Mouse (Mus musculus): ENCODE data around the gene Abca3.

Gene Abca3

DNA sequence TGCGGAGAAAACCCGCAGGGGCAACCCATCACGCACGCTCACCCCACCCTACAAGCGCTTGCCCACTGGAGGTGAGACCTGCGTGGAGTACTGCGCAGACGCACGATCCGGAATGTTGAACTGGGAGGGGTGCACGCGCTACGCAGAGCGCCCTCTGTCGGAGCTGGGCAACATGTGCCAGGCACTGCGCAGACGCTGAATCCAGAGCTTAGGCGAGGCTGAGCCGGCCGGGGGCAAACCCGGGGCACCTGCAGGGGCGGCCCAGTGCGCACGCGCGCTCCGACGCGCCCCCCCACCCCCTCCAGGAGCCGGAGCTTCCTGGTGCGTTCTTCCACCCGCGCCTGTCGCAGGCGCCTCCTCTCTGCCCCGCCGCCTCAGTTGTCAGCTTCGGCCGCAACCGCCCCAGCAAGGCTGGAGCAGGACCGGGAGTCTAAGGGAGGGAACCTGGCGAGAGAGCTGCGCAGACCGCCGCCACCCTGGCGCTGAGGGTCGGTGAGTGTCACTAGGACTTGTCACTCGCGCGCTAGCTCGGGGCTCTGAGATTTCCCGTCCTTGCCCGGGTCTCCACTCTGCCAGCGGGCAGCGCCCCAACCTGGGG is at the start of gene Abca3:
Gene Abca3, plus strand, starts transcription at position 191 of the 598 bp plus-strand sequence.
- DNase-seq (ENCODE audit: low spot score): peak; percentile 93

DNA sequence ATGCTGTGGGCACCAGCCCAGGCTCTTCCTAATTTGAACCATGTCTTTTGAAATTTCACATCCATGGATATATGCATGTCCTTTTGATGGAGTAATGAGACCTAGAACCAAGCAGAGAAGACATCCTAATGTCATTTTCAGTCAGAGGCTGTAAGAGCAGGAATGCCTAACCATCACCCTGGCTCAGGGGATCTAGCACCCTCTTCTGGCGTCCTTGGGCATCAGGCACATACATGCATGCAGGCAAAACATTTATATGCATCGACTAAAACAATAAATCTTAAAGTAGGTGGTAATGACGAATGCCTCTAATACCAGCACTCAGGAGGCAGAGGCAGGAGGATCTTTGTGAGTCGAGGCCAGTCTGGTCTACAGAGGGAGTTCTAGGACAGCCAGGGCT is 44.2 kb upstream of the Abca3 start:
- DNase-seq (ENCODE audit: low spot score): peak; percentile 27

DNA sequence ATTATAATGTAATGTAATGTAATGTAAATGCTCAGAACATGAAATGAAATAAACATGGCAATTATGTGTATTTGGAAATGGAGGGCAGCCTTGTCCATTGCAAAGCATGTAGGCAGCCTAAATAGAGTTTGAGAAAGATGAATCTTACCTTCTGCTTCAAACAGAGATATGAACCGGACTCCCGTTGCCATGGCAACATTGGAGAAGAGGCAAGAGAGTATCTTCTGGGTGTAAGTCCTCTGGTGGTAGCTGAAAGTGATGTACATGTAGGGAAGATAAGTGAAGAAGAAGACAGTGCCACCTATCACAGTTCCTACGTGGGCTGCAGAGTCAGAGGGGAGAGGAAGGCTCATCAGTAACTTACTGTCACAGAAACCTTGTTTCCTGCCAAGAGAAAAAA is 30.9 kb upstream of the Abca3 start:
- DNase-seq (ENCODE audit: low spot score): no peak

DNA sequence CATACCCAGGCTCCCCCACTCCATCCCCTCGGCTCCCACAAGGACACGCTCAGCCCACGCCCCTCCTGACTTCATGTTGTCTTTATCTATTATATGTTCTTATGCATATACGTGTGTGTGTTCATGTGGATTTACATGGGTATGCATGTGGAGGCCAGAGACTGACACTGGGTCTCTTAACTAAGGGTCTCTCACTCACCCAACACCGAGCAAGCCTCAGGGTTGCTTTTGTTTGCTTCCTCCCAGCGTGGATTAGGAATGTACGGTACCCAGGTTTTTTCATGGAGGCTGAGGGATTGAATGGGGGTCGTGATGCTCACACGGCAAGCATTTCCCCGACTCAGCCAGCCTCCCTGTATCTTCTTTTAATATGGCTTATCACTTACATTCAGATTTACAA is 26.7 kb upstream of the Abca3 start:
- no peak for DNase-seq (ENCODE audit: low spot score)

DNA sequence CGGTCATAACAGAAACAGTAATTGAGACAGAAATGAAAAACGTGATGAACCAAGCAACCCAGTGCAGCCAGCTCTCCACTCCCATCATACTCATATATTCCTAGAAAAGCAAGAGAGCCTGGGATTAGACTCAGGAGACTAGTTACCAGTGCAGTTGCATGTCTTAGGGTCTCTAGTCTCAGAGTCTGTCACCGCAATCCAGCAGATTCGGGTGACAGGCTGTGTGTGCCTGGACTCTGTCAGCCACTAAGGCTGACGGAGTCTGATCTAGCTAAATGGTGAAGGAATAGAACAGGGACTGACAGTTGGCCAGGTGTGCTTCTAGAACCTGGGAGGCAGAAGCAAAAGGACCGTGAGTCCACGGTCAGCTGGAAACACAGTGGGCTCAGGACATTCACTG is 24.1 kb upstream of the Abca3 start:
- DNase-seq (ENCODE audit: low spot score): no peak

DNA sequence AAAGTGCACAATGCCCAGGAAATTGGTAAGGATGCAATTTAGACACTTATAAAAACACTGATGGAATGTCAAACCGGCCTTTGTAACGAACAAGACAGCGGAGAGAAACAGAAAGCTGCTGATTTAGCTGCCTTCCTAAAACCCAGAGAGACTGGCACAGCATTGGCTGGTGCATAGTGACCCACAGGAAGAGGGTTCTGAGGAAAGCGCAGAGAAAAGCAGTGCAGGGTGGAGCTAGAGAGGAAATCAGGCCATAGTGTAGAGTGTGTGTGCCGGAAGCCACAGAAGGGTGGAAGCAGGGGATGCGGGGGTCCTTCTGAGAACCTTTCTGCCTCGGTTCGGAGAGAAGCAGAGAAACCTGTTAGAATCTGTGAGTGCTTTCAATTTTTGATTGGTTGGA is 7.1 kb upstream of the Abca3 start:
- DNase-seq (ENCODE audit: low spot score): no peak

DNA sequence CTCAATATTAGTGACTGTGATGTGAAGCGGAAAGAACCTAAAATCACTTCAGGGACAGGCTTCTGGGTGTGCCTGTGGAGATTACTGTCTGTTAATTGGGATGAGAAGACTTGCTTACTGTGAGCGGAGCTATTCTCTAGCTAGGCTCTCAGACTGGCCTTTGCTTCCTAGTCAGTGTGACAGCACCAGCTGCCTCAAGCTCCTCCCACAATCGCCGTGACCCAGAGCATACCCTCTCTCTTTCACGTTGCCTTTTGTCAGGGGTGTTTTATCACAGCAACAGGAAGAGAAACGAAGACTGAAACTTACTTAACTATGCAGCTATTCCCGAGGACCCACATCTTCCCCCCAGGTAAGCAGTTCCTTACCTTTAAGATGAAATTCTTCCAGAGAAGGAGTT is 4.9 kb upstream of the Abca3 start:
- no peak for DNase-seq (ENCODE audit: low spot score)

DNA sequence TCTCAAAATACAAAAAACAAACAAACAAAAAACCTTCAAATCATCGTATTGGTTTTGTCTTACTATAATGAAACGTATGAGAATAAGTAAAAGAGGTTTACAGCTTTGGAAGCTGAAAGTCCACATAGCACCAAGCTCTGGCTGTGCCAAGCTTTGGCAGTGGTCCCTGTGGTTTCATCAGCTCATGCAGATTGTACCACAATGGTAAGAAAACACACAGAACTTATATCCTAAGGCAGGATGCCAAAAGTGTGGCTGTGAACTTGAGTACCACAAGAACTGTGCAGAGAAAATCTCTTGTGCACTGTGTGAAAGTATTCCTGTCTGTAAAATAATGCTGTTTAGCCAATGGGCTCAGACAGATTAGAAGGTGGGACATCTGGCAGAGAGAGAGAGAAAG is 2.6 kb upstream of the Abca3 start:
- DNase-seq (ENCODE audit: low spot score): no peak

DNA sequence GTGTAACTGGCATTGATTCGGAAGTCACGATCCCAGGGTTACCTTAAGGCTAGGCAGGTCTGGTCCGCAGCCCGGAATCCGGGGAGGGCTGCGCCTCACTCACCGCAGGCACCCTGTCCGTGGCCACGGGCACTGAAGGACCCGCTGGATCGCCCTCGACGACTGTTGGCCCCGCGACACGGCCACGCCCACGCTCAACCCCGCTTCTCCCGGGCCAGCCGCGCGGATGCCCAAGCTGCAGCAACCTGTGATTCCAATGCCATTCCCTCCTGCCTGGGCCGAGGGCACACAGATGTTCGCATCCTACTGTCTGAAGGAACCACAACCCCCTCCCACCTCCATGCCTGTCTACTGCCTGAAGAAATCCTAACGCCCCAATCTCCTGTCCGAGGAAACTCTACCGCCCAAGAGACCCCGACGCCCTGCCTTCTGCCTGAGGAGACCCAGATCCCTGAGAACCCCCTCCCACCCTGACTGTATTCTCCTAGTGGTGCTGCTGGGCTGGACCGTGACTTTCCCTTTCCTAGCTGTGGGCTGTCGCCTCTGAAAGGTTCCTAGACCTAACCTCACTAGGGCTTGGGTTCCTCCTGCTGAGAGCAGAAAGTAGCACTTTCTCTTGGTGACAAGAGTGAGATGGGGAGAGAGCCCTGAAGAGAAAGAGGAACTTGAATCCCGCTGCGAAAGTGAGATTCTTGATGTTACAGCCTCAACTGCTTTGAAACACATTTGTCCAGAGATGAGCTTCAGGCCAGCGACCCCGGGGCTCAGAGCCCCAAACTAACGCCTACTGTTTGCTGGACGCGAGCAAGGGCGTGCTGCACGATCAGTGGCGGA is 607 bp upstream of the Abca3 start, which contains the start of gene Abca17:
Gene Abca17, minus strand, starts transcription at position 143 of the 834 bp plus-strand sequence.
- no peak for DNase-seq (ENCODE audit: low spot score)

DNA sequence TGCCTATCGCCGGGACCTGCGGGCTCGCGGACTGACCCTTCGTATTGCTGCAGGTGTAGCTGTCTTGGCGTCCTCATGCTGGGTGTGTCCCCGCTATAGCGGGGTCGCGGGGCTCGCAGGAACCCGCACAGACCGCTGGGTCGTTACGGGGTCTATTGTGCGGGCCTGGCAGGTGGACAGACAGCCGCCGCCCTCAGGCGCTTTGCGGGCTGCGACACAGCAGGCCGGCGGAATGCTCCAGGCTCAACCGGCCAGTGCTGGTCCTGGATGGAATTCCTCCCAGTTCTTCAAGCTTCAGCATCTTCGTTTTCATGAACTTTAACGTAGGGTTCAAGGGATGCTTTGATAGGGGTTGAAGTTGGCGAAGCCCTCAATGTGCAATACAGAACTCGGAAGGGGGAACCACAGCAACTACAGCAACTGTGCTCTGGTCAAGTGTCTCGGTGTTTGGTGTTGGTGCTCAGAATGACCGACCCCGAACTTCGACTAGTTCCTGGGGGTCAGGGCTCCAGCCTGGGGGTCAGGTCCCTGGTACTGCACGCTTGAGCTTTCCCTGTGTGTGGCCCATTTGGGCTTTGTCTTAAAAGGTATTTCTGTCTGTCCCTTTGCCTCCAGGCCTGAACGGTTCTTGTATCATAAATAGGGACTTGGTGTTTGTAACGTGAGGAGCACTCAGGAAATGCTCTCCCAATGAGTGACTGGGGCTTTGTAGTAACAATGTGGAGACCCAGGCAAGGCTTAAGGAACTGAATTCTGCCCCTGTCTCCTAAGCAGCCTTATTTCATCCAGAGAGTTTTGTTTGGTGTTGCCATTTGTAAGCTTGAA is 832 bp downstream of the Abca3 start:
- DNase-seq (ENCODE audit: low spot score): peak; percentile 48

DNA sequence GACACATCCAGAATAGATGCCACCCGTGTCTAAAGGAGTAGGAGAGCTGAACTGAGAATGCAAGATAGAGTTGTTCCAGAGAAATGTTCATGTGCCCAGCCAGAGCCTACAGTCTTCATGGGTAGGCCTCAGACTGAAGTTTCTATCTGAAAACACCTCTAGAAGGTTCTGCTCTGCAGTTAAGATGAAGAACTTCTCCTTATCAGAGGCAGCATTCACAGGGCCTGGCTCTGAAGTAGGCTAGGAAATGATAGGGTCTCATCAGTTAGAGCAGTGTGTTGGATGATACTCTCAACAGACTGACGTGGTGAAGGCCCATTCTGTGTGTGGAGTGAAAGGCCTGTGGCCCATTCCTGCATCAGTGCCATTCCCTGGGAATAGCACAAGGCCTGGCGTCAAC is 2.2 kb downstream of the Abca3 start:
- DNase-seq (ENCODE audit: low spot score): peak; percentile 69

DNA sequence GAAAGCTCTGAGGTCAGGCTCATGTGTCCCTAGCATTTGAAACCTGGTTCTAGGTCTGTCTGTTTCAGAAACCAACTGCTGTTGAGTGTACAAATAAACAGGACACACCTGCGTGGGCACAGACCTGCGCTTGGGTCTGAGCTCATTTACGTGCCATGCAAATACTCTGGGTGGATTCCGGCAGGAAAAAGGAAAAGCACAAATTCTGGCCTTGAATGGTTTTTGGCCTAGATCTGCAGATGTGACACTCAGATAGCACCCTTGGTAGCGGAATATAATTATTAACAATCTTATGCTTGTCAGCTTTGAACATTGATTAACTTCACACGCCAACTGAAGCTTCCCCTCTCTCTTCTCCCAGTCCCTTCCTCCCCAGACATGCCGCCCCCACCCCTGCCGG is 3.5 kb downstream of the Abca3 start:
- no peak for DNase-seq (ENCODE audit: low spot score)

DNA sequence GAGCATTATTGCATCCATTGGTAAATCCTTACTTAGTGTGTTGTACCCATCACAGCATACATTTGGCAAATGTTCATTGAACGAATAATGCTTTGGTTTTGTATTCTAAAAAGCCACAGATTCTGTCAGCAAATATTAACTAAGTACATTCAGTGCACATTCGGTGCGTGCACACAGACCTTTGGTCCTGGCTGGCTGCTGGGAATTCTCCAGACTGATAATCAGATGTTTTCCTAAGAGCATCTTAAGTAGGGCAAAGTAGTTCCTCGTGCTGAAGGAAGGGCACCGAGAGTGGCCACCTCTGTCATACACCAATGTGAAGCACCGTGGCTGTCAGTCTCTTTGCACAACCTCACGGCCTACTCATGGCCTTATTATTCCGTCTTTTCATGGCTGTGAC is 7.3 kb downstream of the Abca3 start:
- DNase-seq (ENCODE audit: low spot score): no peak

DNA sequence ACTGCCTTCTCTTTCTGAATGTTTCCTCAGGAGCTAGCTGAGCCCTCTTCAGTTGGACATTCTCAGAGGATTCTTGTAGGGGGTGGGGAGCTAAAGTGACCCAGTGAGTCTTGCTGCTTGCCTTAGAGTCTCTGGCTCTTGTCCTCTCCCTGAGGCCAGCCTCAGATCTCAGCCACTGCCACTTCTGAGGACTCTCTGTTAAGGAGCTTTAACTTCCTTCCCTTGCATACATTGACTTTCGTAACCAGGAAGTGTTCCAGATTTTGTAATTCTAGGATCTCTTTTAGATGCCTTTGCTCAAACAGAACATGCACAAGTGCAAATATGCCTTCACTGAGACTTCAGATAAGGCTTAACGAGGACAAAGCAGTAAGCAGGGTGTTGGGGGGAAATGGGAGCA is 8.2 kb downstream of the Abca3 start:
- no peak for DNase-seq (ENCODE audit: low spot score)

DNA sequence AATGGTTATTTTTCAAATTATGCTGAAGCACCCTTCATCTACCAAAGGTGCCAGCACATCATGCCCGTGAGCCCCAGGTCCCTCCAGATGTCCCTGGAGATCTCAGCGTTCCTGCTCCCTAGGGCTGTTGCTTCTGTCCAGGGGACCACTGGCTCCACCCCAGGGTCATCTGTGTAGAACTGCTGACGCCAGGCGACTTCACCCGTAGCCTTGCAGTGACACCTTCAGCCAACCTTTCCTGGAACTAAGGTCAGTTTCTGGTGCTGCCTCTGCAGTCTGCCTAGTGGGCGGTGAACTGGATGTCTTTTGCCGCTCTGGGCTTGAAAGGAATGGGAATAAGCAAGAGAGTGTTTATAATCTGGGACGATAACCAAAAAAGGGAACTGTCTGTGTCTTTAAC is 9.1 kb downstream of the Abca3 start:
- DNase-seq (ENCODE audit: low spot score): no peak

DNA sequence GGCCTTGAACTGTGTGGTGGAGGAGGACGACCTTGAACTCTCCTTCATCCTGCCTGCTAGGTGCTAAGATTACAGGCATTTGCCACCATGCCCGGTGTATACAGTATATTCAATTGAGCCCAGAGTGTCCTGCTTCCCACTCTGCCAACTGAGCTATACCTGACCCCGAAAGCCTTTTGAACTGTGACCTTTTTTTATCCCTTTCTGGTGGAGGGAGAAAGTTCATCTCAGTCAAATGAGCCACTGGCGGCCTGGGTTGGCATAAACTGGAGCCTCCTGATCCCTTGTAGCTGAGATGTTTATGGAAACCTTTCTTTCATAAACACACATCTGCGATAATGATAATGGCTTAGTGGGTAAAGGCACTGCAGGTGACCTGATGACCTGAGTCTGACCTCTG is 9.5 kb downstream of the Abca3 start:
- DNase-seq (ENCODE audit: low spot score): no peak

DNA sequence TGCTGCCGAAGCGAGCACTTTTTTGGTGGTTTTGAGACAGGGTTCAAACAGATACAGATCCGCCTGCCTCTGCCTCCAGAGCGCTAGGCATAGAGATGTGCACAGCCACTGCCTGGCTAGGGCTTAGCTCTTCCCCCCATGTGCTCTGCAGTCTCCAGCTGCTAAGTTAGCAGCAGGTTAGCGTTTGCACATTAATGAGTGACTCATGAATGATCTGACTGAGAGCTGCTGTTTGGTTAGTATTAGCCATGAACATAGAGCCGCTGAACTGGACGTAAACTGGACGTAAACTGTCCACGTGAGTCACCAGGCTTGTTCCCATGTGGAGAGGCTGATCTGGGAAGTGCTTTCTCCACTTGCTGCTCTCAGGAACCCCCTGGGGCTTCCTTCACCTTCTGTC is 10.8 kb downstream of the Abca3 start:
- DNase-seq (ENCODE audit: low spot score): no peak

DNA sequence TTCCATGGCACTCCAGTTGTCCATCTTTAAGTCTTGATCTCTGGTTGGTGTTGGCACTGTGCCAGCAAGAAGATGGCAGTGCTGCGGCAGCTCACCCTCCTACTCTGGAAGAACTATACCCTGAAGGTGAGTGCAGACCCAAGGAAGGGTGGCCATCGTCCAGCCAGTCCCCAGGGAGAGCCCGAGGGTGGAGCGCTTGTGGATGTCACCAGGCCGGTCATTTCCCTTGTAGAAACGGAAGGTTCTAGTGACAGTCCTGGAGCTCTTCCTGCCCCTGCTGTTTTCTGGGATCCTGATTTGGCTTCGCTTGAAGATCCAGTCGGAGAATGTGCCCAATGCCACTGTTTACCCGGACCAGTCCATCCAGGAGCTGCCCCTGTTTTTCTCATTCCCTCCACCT is 12.7 kb downstream of the Abca3 start:
- DNase-seq (ENCODE audit: low spot score): no peak

DNA sequence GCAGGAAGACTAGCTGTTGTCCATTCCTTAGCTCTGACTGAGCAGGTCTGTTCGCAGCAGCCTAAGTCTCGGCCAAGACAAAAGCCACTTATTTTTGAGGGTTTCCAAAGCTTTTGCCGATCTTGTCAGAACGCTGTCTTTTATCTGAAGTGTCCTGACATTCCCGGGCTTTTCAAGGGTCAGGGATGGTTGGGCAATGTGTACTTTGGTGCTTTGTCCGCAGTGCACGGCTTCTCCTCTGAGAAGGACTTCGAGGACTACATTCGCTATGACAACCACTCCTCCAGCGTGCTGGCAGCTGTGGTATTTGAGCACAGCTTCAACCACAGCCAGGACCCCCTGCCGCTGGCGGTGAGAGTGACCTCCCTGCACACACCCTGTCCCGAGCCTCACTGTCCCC is 14.1 kb downstream of the Abca3 start:
- no peak for DNase-seq (ENCODE audit: low spot score)

DNA sequence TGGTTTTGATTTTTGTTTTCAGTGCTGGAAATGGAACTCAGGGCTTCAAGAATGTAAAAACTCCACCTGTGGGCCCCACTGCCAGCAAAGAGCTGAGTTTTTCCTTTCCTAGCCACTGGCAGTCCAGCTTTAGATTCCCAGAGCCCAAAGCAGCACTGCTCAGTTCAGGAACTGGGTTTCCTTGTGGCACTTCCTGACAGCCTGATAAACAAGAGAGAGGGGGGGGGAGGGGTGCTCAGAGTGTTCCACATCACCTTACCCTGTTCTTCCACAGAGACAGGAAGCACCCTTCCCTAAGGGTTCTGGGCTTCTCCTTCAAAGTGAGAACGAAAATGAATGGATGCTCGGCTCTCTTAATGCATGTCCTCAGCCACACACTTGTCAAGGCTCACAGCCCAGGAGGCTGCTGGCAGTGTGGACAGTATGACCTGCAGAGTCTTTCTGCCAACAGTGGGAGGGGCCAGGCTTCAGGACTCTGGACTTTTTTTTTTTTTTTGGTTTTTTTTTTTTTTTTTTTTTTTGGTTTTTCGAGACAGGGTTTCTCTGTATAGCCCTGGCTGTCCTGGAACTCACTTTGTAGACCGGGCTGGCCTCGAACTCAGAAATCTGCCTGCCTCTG is 23.5 kb downstream of the Abca3 start:
- DNase-seq (ENCODE audit: low spot score): no peak

DNA sequence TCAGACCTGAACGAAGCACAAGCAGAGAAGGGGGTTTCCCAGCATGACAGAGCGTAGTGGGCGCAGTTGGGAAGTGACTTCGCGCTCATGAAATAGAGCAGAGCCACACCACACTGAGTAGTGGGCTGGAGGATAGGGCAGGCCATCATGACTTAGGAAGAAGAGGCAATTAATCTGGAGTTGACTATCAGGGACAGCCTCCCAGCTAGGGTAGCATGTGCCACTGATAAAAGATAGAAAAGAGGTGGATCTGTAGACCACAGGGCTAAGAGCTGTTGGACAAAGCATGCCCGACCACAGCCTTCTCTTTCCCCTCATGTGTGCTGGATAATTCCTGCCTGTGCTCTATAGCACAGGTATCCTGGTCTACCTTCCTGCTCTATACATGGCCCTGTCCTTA is 24.1 kb downstream of the Abca3 start:
- DNase-seq (ENCODE audit: low spot score): no peak

DNA sequence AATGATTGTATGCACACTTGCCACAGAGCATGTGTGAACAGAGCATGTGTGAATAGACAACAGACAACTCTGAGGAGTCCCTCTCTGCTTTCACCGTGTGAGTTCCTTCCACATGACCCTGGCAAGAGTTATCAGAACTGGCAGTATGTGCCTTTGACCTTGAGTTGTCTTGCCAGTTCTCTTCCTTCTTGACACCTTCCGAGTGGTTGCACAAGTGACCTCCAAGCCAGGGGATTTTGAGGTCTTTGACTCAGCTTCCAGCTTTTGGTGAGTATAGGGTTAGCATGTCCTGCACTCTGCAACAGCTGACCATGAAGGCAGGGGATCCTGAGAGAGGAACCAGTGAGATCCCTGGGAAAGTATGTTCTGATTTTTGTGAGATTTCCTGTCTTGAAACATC is 26.7 kb downstream of the Abca3 start:
- no peak for DNase-seq (ENCODE audit: low spot score)

DNA sequence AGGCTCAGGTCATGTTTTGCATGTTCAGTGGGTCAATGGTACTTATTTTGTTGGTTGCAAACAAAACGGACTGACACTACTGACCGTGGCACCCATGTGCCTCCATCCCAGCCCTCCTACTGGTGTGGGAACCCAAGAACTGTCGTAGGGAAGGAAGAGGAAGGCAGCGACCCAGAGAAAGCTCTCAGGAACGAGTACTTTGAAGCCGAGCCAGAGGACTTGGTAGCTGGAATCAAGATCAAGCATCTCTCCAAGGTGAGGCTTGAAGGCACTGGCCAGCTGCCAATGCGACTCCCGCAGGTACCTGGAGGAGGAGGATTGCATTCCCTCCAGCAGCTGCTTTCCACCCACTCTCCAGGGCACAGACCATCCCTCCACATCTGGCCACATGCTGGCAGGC is 32.0 kb downstream of the Abca3 start:
- DNase-seq (ENCODE audit: low spot score): no peak
